Mouse (Mus musculus) myocyte (in vitro differentiated cells): ENCODE data around the gene Pakap.

Experiments used
- MAX ChIP-seq: IDR thresholded peaks from one replicate; pipeline ENCODE4 v1.6.1; 2011; ENCODE audit warnings: low read depth, mild to moderate bottlenecking, control low read depth
- TCF12 ChIP-seq: IDR thresholded peaks from one replicate; pipeline ENCODE4 v1.6.1; 2011; ENCODE audit warnings: mild to moderate bottlenecking, control low read depth; ENCODE audit not compliant: poor library complexity, insufficient read depth, severe bottlenecking

GRCm38 (mm10) chr4:57852461-57853040, 284.6 kb downstream of the Pakap start:
- TF ChIP-seq TCF12 (no peak), MAX (no peak)
